Mouse (Mus musculus) right cerebral cortex, postnatal 4 days (tissue): ENCODE results near the gene Olfr273.
"Not testable (repeated sequence)": the region's sequence is repeated elsewhere in the genome, so short reads cannot be mapped to it uniquely, and the experiment has no call there.

Experiments
- DNase-seq: peaks from one replicate; pipeline ENCODE4 v3.0.0-alpha.2; 2022

The Olfr273 gene

GRCm38 (mm10) chr4:52859136-52859535, at the start of gene Olfr273:
Gene Olfr273, minus strand, starts transcription at chr4:52859236.
- no peak for DNase-seq

GRCm38 (mm10) chr4:52864156-52864555, 5.1 kb upstream of the Olfr273 start:
- DNase-seq: no peak

GRCm38 (mm10) chr4:52849672-52850071, 9.4 kb downstream of the Olfr273 start:
- no peak for DNase-seq

- peak; percentile 8 for DNase-seq
Observed at GRCm38 (mm10) chr4:52849039-52849635, 9.9 kb downstream of the Olfr273 start.

GRCm38 (mm10) chr4:52845411-52845810, 13.6 kb downstream of the Olfr273 start:
- not testable (repeated sequence) for DNase-seq

GRCm38 (mm10) chr4:52821375-52821774, 37.7 kb downstream of the Olfr273 start:
- no peak for DNase-seq

- no peak for DNase-seq
Observed at GRCm38 (mm10) chr4:52814304-52814703, 44.7 kb downstream of the Olfr273 start, which contains the start of gene Olfr275. Gene Olfr275, plus strand, starts transcription at chr4:52814604.

GRCm38 (mm10) chr4:52811871-52812270, 47.2 kb downstream of the Olfr273 start:
- DNase-seq: no peak
